Mouse (Mus musculus): ENCODE results near the gene 9230112D13Rik. TPM values are rescaled to one million over a fixed set of nuclear protein-coding genes. Genes with fewer than 3 reads are reported as not detected.

Gene 9230112D13Rik
- polyA plus RNA-seq, 2 experiments from 2014 or later: not detected

- no peak for ATAC-seq
Observed at GRCm38 (mm10) chr14:34497346-34497745, 25.3 kb downstream of the 9230112D13Rik start.

- no peak for ATAC-seq
Observed at GRCm38 (mm10) chr14:34493682-34494081, 28.9 kb downstream of the 9230112D13Rik start.

DNA sequence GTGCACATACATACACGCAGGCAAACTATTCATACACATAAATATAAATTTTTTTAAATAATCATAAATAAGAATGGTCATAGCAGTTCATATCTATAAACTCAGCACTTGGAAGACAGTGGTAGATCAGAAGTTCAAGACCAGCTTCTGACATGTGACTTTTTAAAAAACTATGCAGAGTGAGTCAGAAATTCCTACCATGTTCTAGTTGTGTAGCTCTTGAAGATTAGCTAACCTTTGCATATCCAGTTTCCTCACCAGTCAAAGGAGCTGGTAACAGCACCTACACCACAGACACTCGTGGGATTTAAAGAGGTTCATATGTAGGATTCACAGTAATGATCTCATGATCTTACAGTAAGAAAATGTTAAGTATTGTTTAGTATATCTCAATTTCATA lies 29.9 kb downstream of the 9230112D13Rik start:
- no peak for ATAC-seq

GRCm38 (mm10) chr14:34490965-34491364 lies 31.6 kb downstream of the 9230112D13Rik start:
- ATAC-seq: no peak

DNA sequence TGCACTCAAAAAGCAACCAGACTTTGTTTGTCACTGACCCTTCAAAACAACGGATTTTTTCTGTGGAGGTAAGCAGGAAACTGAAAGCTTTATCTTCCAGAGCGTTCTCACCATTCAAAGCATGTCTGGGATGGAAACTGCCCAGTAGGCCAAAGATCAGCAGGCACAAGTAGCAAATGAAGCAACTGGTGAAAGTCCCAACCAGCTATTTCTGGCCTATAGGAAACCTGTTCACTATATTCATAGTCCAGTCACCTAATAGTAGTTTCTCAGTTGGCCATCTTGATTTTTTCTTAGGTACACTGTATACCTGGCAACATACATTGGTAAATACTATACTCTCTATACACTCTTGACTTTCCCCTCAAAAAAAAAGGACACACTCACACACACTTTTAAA lies 32.7 kb downstream of the 9230112D13Rik start:
- ATAC-seq: no peak

DNA sequence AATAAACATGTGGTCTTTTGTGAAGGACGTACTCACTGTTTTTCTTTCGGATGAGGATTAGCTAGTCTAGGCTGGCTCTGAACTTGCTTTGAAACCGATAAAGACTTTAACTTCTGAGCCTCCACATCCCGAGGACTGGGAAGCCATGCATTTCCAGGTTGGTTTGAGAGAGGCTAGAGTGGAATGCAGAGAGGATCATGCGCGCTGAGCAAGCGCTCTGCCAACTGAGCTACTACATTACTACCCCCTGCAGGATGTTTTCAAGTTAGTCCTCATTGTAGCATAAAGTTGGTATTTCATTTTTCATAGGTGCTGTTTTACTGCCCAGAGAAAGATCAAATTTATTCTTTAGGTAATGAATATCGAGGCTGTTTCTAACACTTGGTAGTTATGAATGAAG lies 36.4 kb downstream of the 9230112D13Rik start:
- ATAC-seq: no peak

- no peak for ATAC-seq
Observed at GRCm38 (mm10) chr14:34483469-34484341, 38.9 kb downstream of the 9230112D13Rik start.

- ATAC-seq: no peak
Observed at GRCm38 (mm10) chr14:34471591-34471990, 51.0 kb downstream of the 9230112D13Rik start.

DNA sequence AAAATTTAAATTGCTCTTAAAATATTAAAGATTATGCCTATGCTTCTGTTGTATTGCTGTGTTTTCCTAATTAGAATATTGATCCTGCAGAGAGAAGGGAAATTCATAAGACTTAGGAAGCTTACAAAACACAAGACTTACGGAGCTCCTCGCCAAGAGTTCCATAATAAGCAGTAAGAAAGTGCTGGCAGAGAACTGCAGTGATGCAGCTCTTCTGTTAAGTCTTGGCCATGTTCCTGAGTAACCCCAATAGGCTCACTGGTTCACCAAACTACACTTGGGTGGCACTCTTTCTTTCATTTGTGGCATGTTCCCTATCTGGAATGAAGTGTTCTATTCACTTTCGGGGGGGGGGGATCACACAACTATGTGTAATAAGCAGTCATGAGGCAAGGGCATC lies 56.3 kb downstream of the 9230112D13Rik start:
- no peak for ATAC-seq

Other genes with a start within 250 kb of the 9230112D13Rik start
- gene Shld2, start 212.3 kb downstream of the 9230112D13Rik start, polyA plus RNA-seq (2017; shearing (Covaris generic)): 10 to 100 TPM in 1 of 2 experiments, 1 to 10 TPM in 1; 8.8 to 12.1 TPM
- 10 to 100 TPM; 22.9 to 42.0 TPM for gene Glud1, start 212.1 kb downstream of the 9230112D13Rik start, polyA plus RNA-seq (2017; shearing (Covaris generic))
- gene Fam25c, start 167.4 kb downstream of the 9230112D13Rik start, polyA plus RNA-seq (2017; shearing (Covaris generic)): not detected
- not detected for gene Sncg, start 148.0 kb downstream of the 9230112D13Rik start, polyA plus RNA-seq (2017; shearing (Covaris generic))
- under 1 TPM; 0.08 to 0.19 TPM for gene Mmrn2, start 147.3 kb downstream of the 9230112D13Rik start, polyA plus RNA-seq (2017; shearing (Covaris generic))
- under 1 TPM; 0.92 to 0.96 TPM for gene Bmpr1a, start 19.5 kb downstream of the 9230112D13Rik start, polyA plus RNA-seq (2017; shearing (Covaris generic))
- gene Ldb3, start 65.9 kb upstream of the 9230112D13Rik start, polyA plus RNA-seq (2017; shearing (Covaris generic)): not detected
- gene Opn4, start 77.3 kb upstream of the 9230112D13Rik start, polyA plus RNA-seq (2017; shearing (Covaris generic)): not detected
- gene Wapl, start 151.1 kb upstream of the 9230112D13Rik start, polyA plus RNA-seq (2017; shearing (Covaris generic)): 10 to 100 TPM; 49.1 to 49.9 TPM

Data from CD4-positive, CD25-positive, alpha-beta regulatory T cell, adult 4 months (primary cell).